Mouse (Mus musculus): Measurements from ENCODE around the gene Klhl40. TPM values are rescaled to one million over a fixed set of nuclear protein-coding genes. Genes with fewer than 3 reads are reported as not detected.

The Klhl40 gene
- polyA plus RNA-seq, 1 experiment from 2014 or later = 0.15 TPM

Other genes with a start within 250 kb of the Klhl40 start
- not detected in 2 replicates for gene Lyzl4, start 135.5 kb upstream of the Klhl40 start, polyA plus RNA-seq (2016; fragmentation: Nextera tagmentation; extraction: Ambion mirVana)
- 0.35 and 0.80 TPM in 2 replicates for gene Vipr1, start 134.9 kb upstream of the Klhl40 start, polyA plus RNA-seq (2016; fragmentation: Nextera tagmentation; extraction: Ambion mirVana)
- 18.4 and 21.9 TPM in 2 replicates for gene Sec22c, start 72.1 kb upstream of the Klhl40 start, polyA plus RNA-seq (2016; fragmentation: Nextera tagmentation; extraction: Ambion mirVana)
- gene Ss18l2, start 67.3 kb upstream of the Klhl40 start, polyA plus RNA-seq (2016; fragmentation: Nextera tagmentation; extraction: Ambion mirVana) = 91.8 and 103 TPM in 2 replicates
- gene Nktr, start 58.4 kb upstream of the Klhl40 start, polyA plus RNA-seq (2016; fragmentation: Nextera tagmentation; extraction: Ambion mirVana) = 56.1 and 59.5 TPM in 2 replicates
- 4.8 and 6.6 TPM in 2 replicates for gene Zfp651, start 18.3 kb upstream of the Klhl40 start, polyA plus RNA-seq (2016; fragmentation: Nextera tagmentation; extraction: Ambion mirVana)
- not detected in 2 replicates for gene Hhatl, start 14.9 kb downstream of the Klhl40 start, polyA plus RNA-seq (2016; fragmentation: Nextera tagmentation; extraction: Ambion mirVana)
- gene Ccdc13, start 61.9 kb downstream of the Klhl40 start, polyA plus RNA-seq (2016; fragmentation: Nextera tagmentation; extraction: Ambion mirVana) = 2.4 and 2.9 TPM in 2 replicates
- 207 and 245 TPM in 2 replicates for gene Higd1a, start 80.8 kb downstream of the Klhl40 start, polyA plus RNA-seq (2016; fragmentation: Nextera tagmentation; extraction: Ambion mirVana)
- gene Ackr2, start 120.7 kb downstream of the Klhl40 start, polyA plus RNA-seq (2016; fragmentation: Nextera tagmentation; extraction: Ambion mirVana) = 0.78 and 0.84 TPM in 2 replicates
- not detected in 2 replicates for gene Cyp8b1, start 138.7 kb downstream of the Klhl40 start, polyA plus RNA-seq (2016; fragmentation: Nextera tagmentation; extraction: Ambion mirVana)
- 0.68 and 0.85 TPM in 2 replicates for gene Fam198a, start 173.4 kb downstream of the Klhl40 start, polyA plus RNA-seq (2016; fragmentation: Nextera tagmentation; extraction: Ambion mirVana)
- gene Pomgnt2, start 219.5 kb downstream of the Klhl40 start, polyA plus RNA-seq (2016; fragmentation: Nextera tagmentation; extraction: Ambion mirVana) = 13.1 and 14.6 TPM in 2 replicates